Mouse (Mus musculus): ENCODE data around the gene Magi3. TPM values are rescaled to one million over a fixed set of nuclear protein-coding genes. Genes with fewer than 3 reads are reported as not detected.

Magi3 gene
- polyA plus RNA-seq, 1 experiment from 2014 or later = 51.2 TPM

GRCm38 (mm10) chr3:104239785-104240184 is 19.6 kb upstream of the Magi3 start:
- POLR2A ChIA-PET = interaction anchor here (0.6 kb wide), 1 partner anchor 217 kb away, joined by 3 read pairs; no protein-coding TSS in a partner anchor
- TF ChIP-seq CTCF (IDR thresholded peaks at IDR 0.05) = no peak
- H3K27me3 ChIP-seq = no peaks in the 10 kb centered on the region

GRCm38 (mm10) chr3:104239376-104239775 is 19.2 kb upstream of the Magi3 start:
- no peak for TF ChIP-seq CTCF (IDR thresholded peaks at IDR 0.05)
- in situ Hi-C loops (cut with MboI; ENCODE audit: low pct_unique_long_range_greater_than_20kb) = no loop called here
- ChIA-PET CTCF (interaction anchor here (0.8 to 1.5 kb wide), 2 partner anchors 11 to 18 kb away, joined by 3 to 4 read pairs; no protein-coding TSS in a partner anchor), POLR2A (no interaction called here)
- H3K27me3 ChIP-seq = no peaks in the 10 kb centered on the region
- no peak for ATAC-seq
- no peak for DNase-seq (ENCODE audit: low read depth, low spot score)

More at GRCm38 (mm10) chr3:104239785-104240184, 19.6 kb upstream of the Magi3 start:
- in situ Hi-C loops (cut with MboI; ENCODE audit: low pct_unique_long_range_greater_than_20kb) = loop anchor here (5.0 kb wide), 1 partner anchor 38 kb away; no protein-coding TSS in a partner anchor
- peak; percentile 68 for ATAC-seq
- CTCF ChIA-PET = interaction anchor here (0.8 to 1.5 kb wide), 2 partner anchors 11 to 18 kb away, joined by 3 to 4 read pairs; no protein-coding TSS in a partner anchor
- DNase-seq (ENCODE audit: low read depth, low spot score) = no peak

- ChIA-PET CTCF (interaction anchor here (0.7 to 1.0 kb wide), 2 partner anchors 9 to 15 kb away, joined by 3 to 4 read pairs; no protein-coding TSS in a partner anchor), POLR2A (interaction anchor here (1.0 kb wide), 1 partner anchor 9 kb away, joined by 3 read pairs; no protein-coding TSS in a partner anchor)
- in situ Hi-C loops (cut with MboI; ENCODE audit: low pct_unique_long_range_greater_than_20kb) = no loop called here
- no peak for DNase-seq (ENCODE audit: low read depth, low spot score)
- H3K27me3 ChIP-seq = no peaks in the 10 kb centered on the region
- no peak for ATAC-seq
- no peak for TF ChIP-seq CTCF (IDR thresholded peaks at IDR 0.05)
Observed at GRCm38 (mm10) chr3:104237846-104238440, 17.8 kb upstream of the Magi3 start.

GRCm38 (mm10) chr3:104236029-104236428 is 15.9 kb upstream of the Magi3 start:
- CTCF ChIA-PET = interaction anchor here (0.6 to 3.4 kb wide), 13 partner anchors 9 to 195 kb away, joined by 3 to 15 read pairs (median 4); no protein-coding TSS in a partner anchor

GRCm38 (mm10) chr3:104235099-104235498 is 14.9 kb upstream of the Magi3 start:
- TF ChIP-seq CTCF (IDR thresholded peaks at IDR 0.05) = no peak
- POLR2A ChIA-PET = no interaction called here
- DNase-seq (ENCODE audit: low read depth, low spot score) (no peak), ATAC-seq (no peak)
- in situ Hi-C loops (cut with MboI; ENCODE audit: low pct_unique_long_range_greater_than_20kb) = no loop called here
- CTCF ChIA-PET = interaction anchor here (0.6 to 3.4 kb wide), 10 partner anchors 10 to 207 kb away, joined by 3 to 15 read pairs (median 4); no protein-coding TSS in a partner anchor
- no peaks in the 10 kb centered on the region for H3K27me3 ChIP-seq

More at GRCm38 (mm10) chr3:104236029-104236428, 15.9 kb upstream of the Magi3 start:
- POLR2A ChIA-PET = no interaction called here
- no peak for ATAC-seq
- in situ Hi-C loops (cut with MboI; ENCODE audit: low pct_unique_long_range_greater_than_20kb) = no loop called here
- H3K27me3 ChIP-seq = no peaks in the 10 kb centered on the region
- DNase-seq (ENCODE audit: low read depth, low spot score) = no peak
- no peak for TF ChIP-seq CTCF (IDR thresholded peaks at IDR 0.05)

- TF ChIP-seq CTCF (IDR thresholded peaks at IDR 0.05) = no peak
- ATAC-seq (peak; percentile 80), DNase-seq (ENCODE audit: low read depth, low spot score) (no peak)
- H3K27me3 ChIP-seq = no peaks in the 10 kb centered on the region
- in situ Hi-C loops (cut with MboI; ENCODE audit: low pct_unique_long_range_greater_than_20kb) = no loop called here
- CTCF ChIA-PET = interaction anchor here (0.7 to 3.4 kb wide), 4 partner anchors 12 to 85 kb away, joined by 3 to 15 read pairs (median 4); no protein-coding TSS in a partner anchor
- POLR2A ChIA-PET = interaction anchor here (0.7 kb wide), 1 partner anchor 15 kb away, joined by 3 read pairs; no protein-coding TSS in a partner anchor
Observed at GRCm38 (mm10) chr3:104233366-104234312, 13.5 kb upstream of the Magi3 start.

- CTCF ChIA-PET = interaction anchor here (0.7 to 1.5 kb wide), 3 partner anchors 71 to 125 kb away, joined by 3 to 4 read pairs (median 3); no protein-coding TSS in a partner anchor
- in situ Hi-C loops (cut with MboI; ENCODE audit: low pct_unique_long_range_greater_than_20kb) = no loop called here
- POLR2A ChIA-PET = no interaction called here
- H3K27me3 ChIP-seq = no peaks in the 10 kb centered on the region
- no peak for ATAC-seq
- no peak for TF ChIP-seq CTCF (IDR thresholded peaks at IDR 0.05)
- no peak for DNase-seq (ENCODE audit: low read depth, low spot score)
Observed at GRCm38 (mm10) chr3:104227438-104228111, 7.4 kb upstream of the Magi3 start.

GRCm38 (mm10) chr3:104226731-104227130 is 6.6 kb upstream of the Magi3 start:
- TF ChIP-seq CTCF (IDR thresholded peaks at IDR 0.05) = no peak

GRCm38 (mm10) chr3:104221156-104221555 is 982 bp upstream of the Magi3 start:
- TF ChIP-seq CTCF (IDR thresholded peaks at IDR 0.05) = no peak
- ChIA-PET POLR2A (interaction anchor here (0.6 to 1.4 kb wide), 5 partner anchors 76 to 217 kb away, joined by 3 to 6 read pairs (median 3); no protein-coding TSS in a partner anchor), CTCF (interaction anchor here (0.8 to 2.8 kb wide), 15 partner anchors 11 to 222 kb away, joined by 3 to 19 read pairs (median 4); no protein-coding TSS in a partner anchor)
- in situ Hi-C loops (cut with MboI; ENCODE audit: low pct_unique_long_range_greater_than_20kb) = loop anchor here (5.0 kb wide), 1 partner anchor 76 kb away; no protein-coding TSS in a partner anchor
- no peak for ATAC-seq
- no peak for DNase-seq (ENCODE audit: low read depth, low spot score)
- no peaks in the 10 kb centered on the region for H3K27me3 ChIP-seq

More at GRCm38 (mm10) chr3:104226731-104227130, 6.6 kb upstream of the Magi3 start:
- in situ Hi-C loops (cut with MboI; ENCODE audit: low pct_unique_long_range_greater_than_20kb) = no loop called here
- CTCF ChIA-PET = no interaction called here
- POLR2A ChIA-PET = no interaction called here
- DNase-seq (ENCODE audit: low read depth, low spot score) (no peak), ATAC-seq (no peak)
- H3K27me3 ChIP-seq = no peaks in the 10 kb centered on the region

Measured in Patski (cell line).